Mouse (Mus musculus) heart, adult 2 months (tissue): ENCODE measurements at regions not wholly inside any gene's neighbourhood (a gene's known extent, or its start where the extent isn't known, plus 50 kb on each side); places are given as distances from the start of the nearest gene placed in this dataset.

ENCODE experiments used
- CTCF ChIP-seq: fragments of 200-600 bp; IDR thresholded peaks from 2 replicates; pipeline ENCODE4 v1.8.1; 2022; ENCODE audit warnings: antibody characterized with exemption, mild to moderate bottlenecking, moderate library complexity
- POLR2A ChIP-seq: fragments of 200-500 bp; IDR thresholded peaks from 2 replicates; pipeline ENCODE4 v1.6.1; 2011; ENCODE audit warnings: mild to moderate bottlenecking, low read depth, low read length, control low read depth; ENCODE audit not compliant: insufficient read depth

DNA sequence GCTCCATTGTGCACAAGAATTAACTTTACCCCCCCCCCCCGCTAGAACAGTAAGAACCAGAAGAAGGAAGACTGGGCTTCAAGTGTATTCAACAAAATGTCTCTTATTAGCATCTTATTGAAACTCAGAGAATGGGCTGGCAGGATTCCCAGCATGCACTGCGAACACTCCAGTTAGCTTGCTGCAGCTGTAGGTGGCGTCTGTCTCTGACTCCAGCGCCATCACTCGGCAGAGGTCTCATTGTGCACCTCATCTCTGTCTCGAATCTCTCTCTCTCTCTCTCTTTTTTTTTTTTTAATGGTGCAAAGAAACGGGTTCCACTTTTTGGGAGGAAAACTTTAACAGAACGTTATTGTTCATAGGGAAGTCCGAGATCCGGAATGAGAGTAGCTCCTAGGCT is 221.6 kb downstream of the Agtpbp1 start:
- TF ChIP-seq POLR2A (no peak), CTCF (no peak)
